Mouse (Mus musculus) C2C12 (cell line): ENCODE measurements around the gene Tubb4a.

Source experiments
- CEBPB ChIP-seq: IDR thresholded peaks from one replicate; pipeline ENCODE4 v1.6.1; 2011; ENCODE audit warnings: low read depth, mild to moderate bottlenecking, control low read depth, moderate library complexity
- CTCF ChIP-seq: IDR thresholded peaks from one replicate; pipeline ENCODE4 v1.5.1; 2011; ENCODE audit not compliant: control insufficient read depth, insufficient read depth, insufficient read length
- FOSL1 ChIP-seq: IDR thresholded peaks from one replicate; pipeline ENCODE4 v1.8.0; 2011; ENCODE audit warnings: mild to moderate bottlenecking, low read length; ENCODE audit not compliant: poor library complexity, insufficient read depth, severe bottlenecking
- MAX ChIP-seq: IDR thresholded peaks from one replicate; pipeline ENCODE4 v1.6.1; 2011; ENCODE audit warnings: mild to moderate bottlenecking, control low read depth
- MYOD1 ChIP-seq: IDR thresholded peaks from one replicate; pipeline ENCODE4 v1.6.1; 2011; ENCODE audit warnings: low read depth; ENCODE audit not compliant: control insufficient read depth, insufficient read length
- MYOG ChIP-seq: IDR thresholded peaks from one replicate; pipeline ENCODE4 v1.6.1; 2011; ENCODE audit not compliant: control insufficient read depth, insufficient read length; ENCODE audit errors: extremely low read depth
- USF1 ChIP-seq: IDR thresholded peaks from one replicate; pipeline ENCODE4 v1.6.1; 2011; ENCODE audit warnings: low read depth, mild to moderate bottlenecking, control low read depth, moderate library complexity

DNA sequence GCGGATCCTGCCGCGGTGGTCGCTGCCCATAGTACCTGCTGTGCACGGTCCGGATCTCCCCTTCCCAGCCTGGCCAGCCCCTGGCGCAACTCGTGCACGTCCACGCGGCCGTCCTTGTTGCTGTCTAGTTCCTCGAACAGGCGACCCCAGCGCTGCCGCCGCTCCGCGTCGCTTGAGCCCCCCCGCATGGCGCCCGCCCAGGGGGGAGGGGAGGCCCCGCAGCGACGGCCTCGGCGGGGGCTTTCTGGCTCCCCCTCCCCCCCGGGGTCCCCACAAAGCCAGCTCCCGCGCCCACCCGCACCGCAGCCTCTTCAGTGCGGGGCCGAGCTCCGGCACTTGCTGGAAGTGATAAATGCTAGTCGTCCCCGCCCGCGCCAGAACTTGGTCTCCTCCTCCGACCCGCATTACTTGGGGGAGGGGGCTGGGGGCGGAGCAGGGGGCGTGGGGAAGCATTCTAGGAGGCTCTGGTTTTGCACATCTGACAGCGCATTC is 28.1 kb downstream of the Tubb4a start, which contains the start of gene Slc25a23:
- TF ChIP-seq USF1, result no peak
- no peak for TF ChIP-seq CTCF
- TF ChIP-seq CEBPB, result no peak
- no peak for TF ChIP-seq MYOD1
- no peak for TF ChIP-seq FOSL1
- no peak for TF ChIP-seq MAX
- TF ChIP-seq MYOG, result no peak
